Mouse (Mus musculus) kidney, postnatal 4 days (tissue): ENCODE measurements around the gene Gm28372.

Experiments
- DNase-seq, 2 experiments: peaks; one replicate each; pipeline ENCODE4 v3.0.0; 2021; ENCODE audit warnings: mixed read lengths in 2 of 2

Gm28372 gene

GRCm38 (mm10) chr2:130412775-130413174 lies 7.7 kb downstream of the Gm28372 start:
- DNase-seq: no peak

DNA sequence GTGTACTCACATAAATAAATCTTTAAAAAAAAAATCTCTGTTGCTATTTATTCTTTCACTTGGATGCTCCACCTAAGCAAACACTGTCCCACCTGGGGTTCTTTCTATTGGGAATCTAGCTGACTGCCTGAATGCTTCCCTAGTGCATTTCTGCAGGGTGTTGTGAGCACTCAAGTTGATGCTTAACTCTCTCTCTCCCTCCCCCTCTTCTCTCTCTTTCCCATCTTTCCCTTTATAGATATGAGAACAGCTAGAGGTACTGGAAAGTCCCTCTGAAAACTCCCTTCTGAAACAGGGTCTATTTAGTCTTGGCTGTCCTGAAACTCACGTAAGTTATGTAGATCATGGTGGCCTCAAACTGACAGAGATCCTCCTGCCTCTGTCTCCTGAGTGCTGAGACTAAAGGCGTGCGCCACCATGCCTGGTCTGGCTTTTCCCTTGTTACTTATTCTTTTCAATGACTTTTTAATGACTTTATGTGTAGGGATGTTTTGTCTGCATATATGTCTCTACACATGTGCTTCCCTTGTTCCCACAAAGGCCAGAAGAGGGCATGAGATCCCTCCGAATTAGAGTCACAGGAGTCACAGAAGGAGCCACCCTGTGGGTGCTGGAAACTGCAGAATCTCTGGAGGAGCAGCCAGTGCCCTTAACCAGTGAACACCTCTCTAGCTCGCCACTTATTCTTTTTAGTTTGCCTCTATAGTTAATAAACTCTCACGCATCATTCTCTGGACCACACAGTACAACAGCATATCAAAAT lies 9.2 kb downstream of the Gm28372 start:
- DNase-seq: peak in 1 of 2 experiments; percentile 19

DNA sequence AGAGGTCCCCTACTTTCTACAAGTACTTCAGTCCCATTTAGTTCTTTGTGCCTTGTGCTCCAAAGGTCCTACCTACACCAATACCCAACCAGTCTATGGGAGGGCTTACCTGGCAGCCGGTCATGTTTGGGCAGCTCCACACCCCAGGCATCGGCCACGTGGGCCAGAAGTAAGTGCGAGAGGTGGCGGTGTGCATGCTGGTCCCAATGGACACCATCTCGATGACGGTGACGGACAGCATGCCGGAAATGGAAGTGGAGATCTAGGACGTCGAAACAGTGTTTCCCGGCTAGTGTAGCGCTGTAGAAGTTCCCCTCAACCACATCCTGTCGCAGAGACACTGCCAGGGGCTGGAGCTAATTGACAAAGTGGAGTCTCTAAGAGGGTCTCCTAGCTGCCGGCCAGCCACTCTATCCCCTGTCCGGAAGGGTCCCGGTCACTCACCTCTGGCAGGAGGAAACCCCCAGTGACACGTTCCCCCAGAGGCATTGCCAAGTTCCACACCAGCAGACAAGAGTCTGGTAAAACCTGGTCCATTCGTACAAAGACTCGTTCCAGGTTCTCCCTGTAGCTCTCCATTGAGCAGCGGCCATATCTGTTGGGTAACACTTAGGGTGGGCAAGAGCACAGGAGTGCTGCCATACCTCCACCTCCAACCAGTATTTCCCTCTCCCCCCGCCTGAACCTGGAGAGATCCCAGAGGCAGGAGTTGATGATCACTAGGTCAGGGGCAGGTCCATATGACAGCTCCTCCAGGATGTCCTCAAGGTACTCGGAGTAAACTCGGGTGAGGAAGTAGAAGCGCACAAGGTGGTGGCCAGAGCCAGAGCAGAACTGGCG lies 17.0 kb downstream of the Gm28372 start:
- no peak for DNase-seq

GRCm38 (mm10) chr2:130423397-130424125 lies 18.5 kb downstream of the Gm28372 start:
- peak; percentile 86 to 92 for DNase-seq

DNA sequence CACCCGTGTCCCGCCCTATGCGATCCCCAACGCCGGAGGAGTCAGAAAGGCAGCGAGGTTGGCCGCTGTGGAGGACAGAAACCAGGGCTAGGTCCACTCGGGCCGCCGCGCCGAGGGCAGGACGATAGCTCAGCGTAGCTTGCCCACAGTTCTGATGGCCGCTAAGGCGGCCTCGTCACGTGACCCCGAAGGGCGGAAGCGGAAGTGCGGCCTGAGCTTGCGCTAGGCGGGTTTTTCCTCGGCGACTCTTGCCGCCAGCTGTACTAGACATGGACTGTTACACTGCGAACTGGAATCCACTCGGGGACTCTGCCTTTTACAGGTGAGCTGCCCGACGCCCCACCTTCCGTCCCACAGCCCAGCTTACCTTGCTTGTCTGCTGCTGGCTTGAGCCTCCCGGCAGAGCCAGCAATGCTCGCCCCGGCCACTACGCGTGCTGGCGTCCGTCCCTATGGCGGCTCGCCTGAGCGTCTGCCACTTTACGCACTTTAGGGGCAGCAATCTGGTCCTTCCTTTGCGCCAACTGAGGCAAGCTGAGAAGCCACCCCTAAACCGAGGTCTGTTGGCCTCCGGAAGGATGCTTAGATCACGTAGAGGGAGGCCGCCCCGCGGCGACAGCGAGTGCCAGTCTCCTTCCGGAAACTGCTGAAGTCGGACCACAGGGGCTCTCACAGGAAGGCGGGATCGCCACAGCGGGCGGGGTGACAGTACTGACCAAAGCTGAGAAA lies 19.3 kb downstream of the Gm28372 start, which contains the start of the genes Vps16 and Pced1a:
TSS of gene Vps16 (plus strand) at position 214 of the 728 bp plus-strand sequence.
TSS of gene Pced1a (minus strand) at position 576 of the 728 bp plus-strand sequence.
- peak; percentile 95 to 97 for DNase-seq

GRCm38 (mm10) chr2:130425112-130425511 lies 20.1 kb downstream of the Gm28372 start:
- DNase-seq: peak in 1 of 2 experiments; percentile 9

DNA sequence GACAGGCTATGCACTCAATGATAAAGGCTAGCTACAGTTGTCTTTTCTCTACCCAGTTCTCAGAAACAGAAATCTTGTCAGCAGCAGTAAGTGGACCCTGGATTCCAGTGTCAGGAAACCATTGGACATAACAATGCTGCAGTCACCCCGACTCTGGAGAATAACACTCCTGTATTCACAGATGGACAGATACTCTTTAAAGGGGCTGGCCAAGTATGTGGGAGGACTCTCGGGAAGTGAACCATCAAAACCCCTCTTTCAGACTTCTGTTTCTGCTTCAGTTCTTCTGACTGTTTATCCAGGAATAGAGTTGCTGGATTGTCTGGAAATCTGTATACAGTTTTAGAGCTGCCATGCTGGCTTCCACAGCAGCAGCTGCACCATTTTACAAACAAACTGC lies 24.8 kb downstream of the Gm28372 start:
- no peak for DNase-seq

- DNase-seq: no peak
These were observed 25.4 kb downstream of the Gm28372 start for GRCm38 (mm10) chr2:130430484-130430883.

GRCm38 (mm10) chr2:130432157-130432556 lies 27.1 kb downstream of the Gm28372 start:
- DNase-seq: no peak

GRCm38 (mm10) chr2:130433152-130433551 lies 28.1 kb downstream of the Gm28372 start:
- peak in 1 of 2 experiments; percentile 56 for DNase-seq

DNA sequence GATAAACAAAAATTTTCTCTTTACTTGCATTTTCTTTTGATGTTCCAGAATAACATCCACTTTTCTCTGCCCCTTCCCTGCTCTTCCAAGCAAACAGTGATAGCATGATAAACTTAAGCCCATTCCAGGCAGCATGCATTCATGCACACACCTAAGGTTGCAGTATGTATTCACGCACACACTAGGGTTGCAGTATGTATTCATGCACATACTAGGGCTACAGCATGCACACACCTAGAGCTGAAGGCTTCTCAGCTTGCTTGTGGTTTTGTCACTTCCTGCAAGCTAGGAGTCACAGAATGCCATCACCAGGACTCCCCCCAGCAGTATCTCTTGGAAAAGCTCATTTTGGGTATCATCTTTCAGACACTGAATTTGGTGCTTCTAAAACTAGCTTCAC lies 31.7 kb downstream of the Gm28372 start:
- DNase-seq: no peak

DNA sequence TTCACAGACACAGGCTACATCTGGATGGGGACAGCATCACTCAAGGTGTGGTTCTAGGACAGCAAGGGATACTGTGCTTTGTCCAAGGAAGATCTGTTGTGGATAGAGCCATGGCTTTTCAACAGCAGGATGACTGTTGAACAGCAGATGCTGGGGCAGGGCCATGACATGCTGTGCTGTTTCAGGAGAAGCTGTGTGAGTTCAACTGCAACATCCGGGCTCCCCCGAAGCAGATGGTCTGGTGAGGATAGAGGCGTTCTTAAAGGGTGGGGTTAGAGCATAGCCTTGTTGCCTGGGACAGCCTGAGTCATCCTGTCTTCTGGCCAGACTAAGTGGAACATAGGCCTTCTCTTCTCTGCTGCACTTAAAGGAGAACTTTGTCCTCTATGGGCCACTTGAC lies 33.8 kb downstream of the Gm28372 start:
- DNase-seq: no peak

DNA sequence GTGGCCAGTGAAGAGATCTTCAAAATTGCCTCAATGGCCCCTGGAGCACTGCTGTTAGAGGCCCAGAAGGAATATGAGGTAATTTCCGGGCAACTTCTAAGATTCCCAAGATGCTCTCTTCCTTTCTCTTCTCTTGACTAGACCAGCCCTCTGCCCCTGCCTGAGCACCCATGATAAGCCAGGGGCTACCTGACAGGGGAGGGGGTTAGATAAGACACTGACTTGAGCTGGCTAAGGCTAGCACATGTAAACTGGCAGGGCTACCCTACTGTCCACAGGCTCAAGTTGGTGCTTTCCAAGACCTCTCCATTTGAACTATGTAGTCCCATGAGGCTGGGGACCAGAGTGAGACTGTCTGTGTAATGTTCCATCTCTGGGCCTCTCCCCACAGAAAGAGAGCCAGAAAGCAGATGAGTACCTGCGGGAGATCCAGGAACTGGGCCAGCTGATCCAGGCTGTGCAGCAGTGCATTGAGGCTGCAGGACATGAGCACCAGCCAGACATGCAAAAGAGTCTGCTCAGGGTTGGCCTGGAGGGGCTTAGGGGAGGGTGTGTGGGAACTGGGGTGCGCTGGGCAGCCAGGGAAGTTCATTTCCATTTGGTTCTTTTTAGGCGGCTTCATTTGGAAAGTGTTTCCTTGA lies 34.9 kb downstream of the Gm28372 start:
- no peak for DNase-seq

DNA sequence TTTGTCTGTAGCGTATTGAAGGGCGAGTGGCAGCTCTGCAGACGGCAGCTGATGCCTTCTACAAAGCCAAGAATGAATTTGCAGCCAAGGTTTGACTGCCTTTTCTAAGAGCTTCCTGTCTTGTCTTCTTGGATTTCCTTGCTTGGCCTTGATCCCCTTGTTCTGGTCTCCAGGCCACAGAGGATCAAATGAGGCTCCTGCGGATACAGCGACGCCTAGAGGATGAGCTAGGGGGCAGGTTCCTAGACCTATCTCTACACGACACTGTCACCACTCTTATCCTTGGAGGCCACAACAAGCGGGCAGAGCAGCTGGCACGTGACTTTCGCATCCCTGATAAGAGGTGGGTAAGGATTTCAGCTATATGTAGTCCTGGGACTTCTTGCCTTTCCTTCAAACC lies 37.1 kb downstream of the Gm28372 start:
- DNase-seq: no peak

DNA sequence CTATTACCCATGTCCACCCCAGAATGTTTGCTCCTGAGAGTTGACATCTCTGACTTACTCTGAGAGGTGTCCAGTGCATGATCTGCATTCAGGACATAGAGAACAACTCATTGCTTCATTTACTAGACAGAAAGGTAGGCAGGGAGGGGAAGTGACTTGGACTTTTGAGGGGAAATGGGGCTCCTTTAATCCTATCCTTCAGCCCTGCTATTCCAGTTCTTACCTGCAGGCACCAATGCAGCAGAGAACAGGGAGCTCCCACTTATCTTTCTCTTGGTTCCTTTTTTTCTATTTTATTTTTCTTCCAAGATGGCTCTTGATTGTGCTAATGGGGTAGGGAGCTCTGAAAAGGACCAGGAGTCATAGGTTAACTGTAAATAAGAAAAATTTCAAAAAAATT lies 43.4 kb downstream of the Gm28372 start:
- DNase-seq: no peak

DNA sequence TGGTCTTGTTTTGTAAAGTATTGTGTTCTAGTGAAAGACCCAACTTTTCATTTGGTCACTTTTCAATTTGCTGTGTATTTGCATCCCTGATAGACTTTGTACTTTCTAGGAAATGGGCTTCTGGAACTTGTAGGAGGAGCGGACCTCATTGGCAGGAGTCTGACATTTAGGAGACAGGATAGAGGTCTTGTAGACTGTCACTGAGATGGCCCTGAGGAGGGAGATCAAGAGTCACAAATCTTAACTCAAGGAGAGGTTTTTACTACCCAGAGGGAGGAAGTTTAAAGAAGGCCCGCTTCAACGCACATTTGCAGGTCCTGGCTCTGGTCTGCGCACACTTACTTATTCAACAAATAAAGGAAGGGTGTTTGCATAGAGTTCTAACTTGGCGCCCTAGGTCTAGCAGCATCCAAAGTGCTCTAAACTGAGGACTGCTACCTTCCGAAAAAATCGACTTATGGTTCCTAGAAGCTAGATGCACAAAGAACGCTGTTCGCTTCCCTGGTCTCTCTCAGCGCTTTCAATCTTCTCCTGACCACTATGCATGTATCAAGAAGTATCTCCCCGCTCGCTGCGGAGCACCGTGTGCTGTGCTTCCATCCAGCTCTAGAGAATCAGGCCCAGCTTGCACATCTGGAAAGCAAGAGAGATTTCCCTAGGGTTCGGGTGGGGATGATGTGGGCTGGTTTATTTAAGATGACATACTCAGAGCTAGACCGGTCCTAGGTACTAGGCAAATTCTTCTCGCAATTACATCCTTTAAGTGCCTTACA lies 44.2 kb downstream of the Gm28372 start:
- DNase-seq: peak in 1 of 2 experiments; percentile 23

- DNase-seq: peak; percentile 93 to 95
These were observed 44.9 kb downstream of the Gm28372 start, which contains the start of gene Ptpra for GRCm38 (mm10) chr2:130449794-130450433. Gene Ptpra (plus strand): TSS chr2:130450278.

DNA sequence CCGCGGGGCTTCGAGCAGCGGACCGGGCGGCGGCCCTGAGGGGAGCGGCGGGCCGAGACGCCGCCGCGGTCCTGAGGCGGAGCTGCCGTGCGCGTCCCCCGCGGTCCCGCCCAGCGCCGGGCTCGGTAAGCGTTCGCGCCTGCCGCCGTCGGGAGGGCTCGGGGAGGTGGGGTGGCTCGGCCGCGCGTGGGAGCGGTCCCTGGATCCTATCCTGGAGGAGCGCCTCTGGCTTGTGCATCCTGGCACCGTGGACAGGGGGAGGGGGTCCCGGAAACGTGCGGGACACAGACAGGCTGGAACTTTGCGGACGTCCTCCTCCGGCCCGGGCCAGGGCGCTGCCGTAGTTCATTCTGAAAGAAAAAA lies 45.4 kb downstream of the Gm28372 start:
- peak; percentile 77 to 86 for DNase-seq

DNA sequence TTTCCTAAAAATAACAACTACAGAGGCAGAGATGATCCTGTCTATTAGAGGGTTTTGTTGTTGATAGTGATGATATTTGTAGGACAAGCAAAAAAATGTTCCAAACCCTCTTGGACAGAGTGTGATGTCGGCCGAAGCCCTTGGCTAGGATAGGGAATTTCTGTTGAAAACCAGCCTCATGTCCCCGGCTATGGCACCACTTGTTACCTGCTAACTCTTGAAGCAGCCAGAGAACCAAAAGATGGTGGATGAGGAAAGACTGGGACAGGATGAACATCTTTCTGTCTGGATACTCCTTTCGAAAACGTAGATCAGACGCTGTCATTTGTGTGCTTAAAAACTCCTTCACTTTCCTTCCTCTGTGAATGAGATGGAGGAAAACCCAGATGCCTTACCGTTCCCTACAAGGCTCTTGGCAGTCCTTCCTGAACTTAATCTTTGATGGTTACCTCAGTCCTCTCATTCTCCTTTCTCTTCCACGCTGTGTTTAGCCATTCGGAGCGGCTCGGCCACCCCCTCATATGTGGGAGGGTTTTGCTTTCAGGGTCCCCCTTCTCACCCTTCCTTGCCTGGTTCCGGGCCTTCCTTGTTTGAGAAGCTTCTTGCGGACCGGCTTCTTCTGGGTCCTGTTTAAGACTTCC lies 46.2 kb downstream of the Gm28372 start:
- peak in 1 of 2 experiments; percentile 30 for DNase-seq

GRCm38 (mm10) chr2:130451727-130452090 lies 46.7 kb downstream of the Gm28372 start:
- peak in 1 of 2 experiments; percentile 6 for DNase-seq
